Mouse (Mus musculus) urinary bladder, adult 2 months (tissue): ENCODE results near the gene Fam222b. TPM values are rescaled to one million over a fixed set of nuclear protein-coding genes. Genes with fewer than 3 reads are reported as not detected.
A peak's percentile ranks its signal among the peaks of the same experiment; 100 is the strongest.

Source experiments
- DNase-seq: peaks from one replicate; pipeline ENCODE4 v3.0.0; 2022; ENCODE audit warnings: low spot score
- polyA plus RNA-seq: library from polyadenylated mRNA; depleted of rRNA; stranded (reverse); fragments of >200 nt; gene quantifications from 2 replicates; pipeline ENCODE4 v1.2.3, GENCODE M21; 2012

Fam222b gene
- polyA plus RNA-seq, 1 experiment, result 6.1 TPM

GRCm38 (mm10) chr11:78136132-78136531, 41.7 kb downstream of the Fam222b start:
- no peak for DNase-seq

GRCm38 (mm10) chr11:78137584-78137983, 43.1 kb downstream of the Fam222b start:
- no peak for DNase-seq

- no peak for DNase-seq
Observed at GRCm38 (mm10) chr11:78138023-78138422, 43.6 kb downstream of the Fam222b start.

GRCm38 (mm10) chr11:78140665-78141064, 46.2 kb downstream of the Fam222b start:
- no peak for DNase-seq

DNA sequence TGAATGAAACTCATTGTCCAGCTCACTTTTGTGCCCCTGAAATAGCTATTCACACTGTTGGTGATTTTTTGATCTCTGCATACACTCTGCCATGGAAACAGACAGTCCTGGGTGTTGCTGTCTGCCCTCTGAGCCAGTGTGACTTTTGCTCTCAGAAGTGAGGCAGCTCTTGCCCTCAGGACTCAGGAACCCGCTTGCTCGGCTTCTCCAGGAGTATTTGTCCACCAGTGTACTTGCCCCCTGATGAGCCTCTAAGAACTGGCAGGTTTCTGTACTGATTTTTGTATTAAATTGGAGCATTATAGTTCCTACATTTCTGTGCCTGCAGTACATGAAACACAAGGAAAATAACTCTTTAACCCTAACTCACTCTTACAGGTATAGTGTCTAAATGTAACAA, 49.1 kb downstream of the Fam222b start:
- no peak for DNase-seq

GRCm38 (mm10) chr11:78146168-78146567, 51.7 kb downstream of the Fam222b start:
- DNase-seq, result no peak

GRCm38 (mm10) chr11:78146707-78147543, 52.5 kb downstream of the Fam222b start:
- no peak for DNase-seq

DNA sequence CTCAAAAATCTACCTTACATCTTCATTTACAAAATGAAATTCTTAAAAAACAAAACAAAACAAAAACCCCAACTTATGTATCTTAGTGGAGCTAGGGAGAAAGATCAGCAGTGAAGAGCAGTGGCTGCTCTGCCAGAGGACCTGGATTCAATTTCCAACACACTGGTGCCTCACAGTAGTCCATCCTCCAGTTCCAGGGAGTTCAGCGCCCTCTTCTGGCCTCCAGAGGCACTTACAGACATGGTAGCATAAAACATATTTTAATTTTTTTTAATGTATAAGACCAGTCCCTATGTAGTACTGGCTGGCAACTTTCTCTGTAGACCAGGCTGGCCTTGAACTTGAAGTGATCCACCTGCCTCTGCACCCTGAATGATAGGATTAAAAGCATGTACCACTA, 56.7 kb downstream of the Fam222b start:
- no peak for DNase-seq

DNA sequence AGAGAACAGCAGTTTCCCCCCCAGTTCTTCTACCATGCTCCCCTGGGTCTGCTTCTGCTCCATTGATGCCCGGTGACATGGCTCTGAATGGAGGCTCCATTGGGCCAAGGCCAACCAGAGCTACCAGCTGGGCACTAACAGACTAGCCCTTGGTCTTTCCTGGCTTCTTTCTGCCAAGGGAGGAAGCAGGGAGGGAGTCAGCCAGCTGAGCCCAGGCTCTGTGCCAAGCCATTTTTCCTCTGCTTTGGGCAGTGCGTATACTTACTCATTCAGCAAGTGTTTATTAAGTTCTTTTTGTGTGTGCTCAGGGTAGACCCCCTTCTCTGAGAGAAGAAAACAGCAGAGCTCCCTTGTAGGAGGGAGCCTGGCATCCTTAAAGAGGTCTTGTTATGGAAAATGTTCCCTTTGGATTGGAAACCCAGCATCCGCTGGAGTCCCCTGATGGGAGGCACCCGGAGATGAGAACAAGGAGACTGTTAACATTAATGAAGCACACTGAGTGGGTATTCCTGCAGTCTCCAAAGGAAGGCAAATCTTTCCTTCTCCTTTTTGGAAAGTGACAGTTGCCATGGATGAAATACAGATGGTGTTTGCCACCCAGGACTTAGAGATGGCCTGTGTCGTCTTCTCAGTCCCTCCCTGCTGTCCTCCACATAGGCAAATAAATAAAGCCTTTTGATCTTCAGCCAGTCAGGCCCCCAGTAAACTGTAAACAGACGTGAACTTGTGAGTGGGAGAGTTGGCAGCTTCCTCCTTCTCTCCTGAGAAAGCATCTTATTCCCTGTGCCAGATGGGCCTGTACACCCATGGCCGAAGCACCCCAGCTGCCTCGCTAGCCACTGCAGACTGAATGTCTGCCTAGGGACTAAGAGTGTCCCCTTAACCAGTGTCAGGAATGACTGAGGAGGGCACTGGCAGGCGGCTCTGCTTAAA, 58.1 kb downstream of the Fam222b start:
- DNase-seq, result peak; percentile 26

- DNase-seq, result no peak
Observed at GRCm38 (mm10) chr11:78153778-78154177, 59.3 kb downstream of the Fam222b start.

GRCm38 (mm10) chr11:78155674-78156073, 61.2 kb downstream of the Fam222b start:
- DNase-seq, result no peak

- DNase-seq, result no peak
Observed at GRCm38 (mm10) chr11:78156156-78156699, 61.8 kb downstream of the Fam222b start.

- DNase-seq, result peak; percentile 29
Observed at GRCm38 (mm10) chr11:78159096-78159495, 64.6 kb downstream of the Fam222b start.

GRCm38 (mm10) chr11:78159557-78159956, 65.1 kb downstream of the Fam222b start:
- no peak for DNase-seq

GRCm38 (mm10) chr11:78160171-78160570, 65.7 kb downstream of the Fam222b start:
- no peak for DNase-seq

- no peak for DNase-seq
Observed at GRCm38 (mm10) chr11:78160675-78161074, 66.2 kb downstream of the Fam222b start.

GRCm38 (mm10) chr11:78161169-78161568, 66.7 kb downstream of the Fam222b start:
- DNase-seq, result no peak

GRCm38 (mm10) chr11:78161968-78162367, 67.5 kb downstream of the Fam222b start:
- DNase-seq, result no peak

DNA sequence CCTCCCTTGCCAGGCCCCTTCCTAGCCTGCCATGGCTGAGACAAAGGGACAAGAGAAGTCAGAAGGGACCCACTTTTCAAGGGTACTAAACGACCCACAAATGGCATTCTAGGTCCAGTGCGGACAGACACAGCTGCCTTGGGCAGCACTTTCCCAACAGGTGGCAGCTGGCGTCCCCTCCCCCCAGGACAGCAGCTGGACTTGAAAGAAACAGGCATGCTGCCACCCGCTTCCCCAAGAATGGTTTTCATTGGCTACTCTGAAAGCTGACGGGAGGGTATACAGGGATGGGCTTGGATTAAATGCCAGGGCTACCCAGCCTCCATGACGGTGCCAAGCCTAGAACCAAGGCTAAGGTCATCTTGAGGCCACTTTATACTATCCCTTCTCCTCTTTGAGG, 68.0 kb downstream of the Fam222b start:
- DNase-seq, result no peak

- DNase-seq, result no peak
Observed at GRCm38 (mm10) chr11:78163045-78163444, 68.6 kb downstream of the Fam222b start.

DNA sequence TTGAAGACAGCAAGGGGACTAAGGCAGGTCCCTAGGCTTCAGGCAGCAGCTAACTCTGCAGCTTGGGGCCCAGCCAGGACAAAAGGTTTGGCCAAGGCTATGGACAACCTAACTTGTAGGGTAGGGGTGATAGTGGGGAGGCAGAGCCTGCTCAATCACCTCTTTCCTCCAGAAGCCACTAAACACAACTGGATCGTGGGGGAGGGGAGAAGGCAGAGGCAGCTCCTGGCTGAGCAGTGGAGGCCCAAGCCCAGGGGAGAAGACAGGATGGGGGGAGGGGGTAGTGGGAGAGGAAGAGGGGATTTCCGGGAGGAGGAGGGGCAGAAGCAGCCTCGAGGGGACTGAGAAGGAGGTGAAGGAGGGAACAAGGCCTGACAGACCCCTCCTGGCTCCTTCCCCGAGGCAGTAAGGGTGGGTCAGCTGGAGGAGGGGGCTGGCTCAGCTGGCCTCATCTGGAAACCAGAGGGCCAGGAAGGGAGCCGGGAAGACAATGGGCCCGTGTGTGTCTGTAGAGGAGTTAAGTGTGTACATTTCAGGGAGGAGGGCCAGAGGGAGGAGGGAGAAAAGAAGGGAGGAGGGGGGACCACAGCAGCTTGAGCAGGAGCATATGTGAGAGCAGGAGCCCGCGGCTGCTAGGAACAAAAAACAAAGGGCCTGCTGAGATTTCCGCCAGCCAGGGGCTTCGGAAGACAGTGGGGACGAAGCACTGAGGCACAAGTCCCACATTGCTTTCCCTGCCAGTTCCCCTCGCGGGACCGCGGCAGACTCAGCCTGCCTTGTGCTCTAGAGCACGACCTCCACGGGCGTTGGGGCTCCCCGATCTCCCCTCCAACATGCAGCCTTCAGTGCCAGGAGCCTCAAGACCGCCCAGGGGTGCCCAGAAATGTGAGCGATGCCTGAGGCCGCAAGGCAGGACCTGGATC, 69.5 kb downstream of the Fam222b start:
- DNase-seq, result peak; percentile 33
